Mouse (Mus musculus): Measurements from ENCODE around the gene Dnajc15.
"Not testable (repeated sequence)": the region's sequence is repeated elsewhere in the genome, so short reads cannot be mapped to it uniquely, and the experiment has no call there.

Gene Dnajc15

GRCm38 (mm10) chr14:77874304-77875241 is at the start of gene Dnajc15:
Gene Dnajc15, minus strand, starts transcription at chr14:77875125.
- no peak for DNase-seq (ENCODE audit: extremely low read depth, low read depth)

- no peak for DNase-seq (ENCODE audit: extremely low read depth, low read depth)
Observed at GRCm38 (mm10) chr14:77923076-77923865, 48.3 kb upstream of the Dnajc15 start.

DNA sequence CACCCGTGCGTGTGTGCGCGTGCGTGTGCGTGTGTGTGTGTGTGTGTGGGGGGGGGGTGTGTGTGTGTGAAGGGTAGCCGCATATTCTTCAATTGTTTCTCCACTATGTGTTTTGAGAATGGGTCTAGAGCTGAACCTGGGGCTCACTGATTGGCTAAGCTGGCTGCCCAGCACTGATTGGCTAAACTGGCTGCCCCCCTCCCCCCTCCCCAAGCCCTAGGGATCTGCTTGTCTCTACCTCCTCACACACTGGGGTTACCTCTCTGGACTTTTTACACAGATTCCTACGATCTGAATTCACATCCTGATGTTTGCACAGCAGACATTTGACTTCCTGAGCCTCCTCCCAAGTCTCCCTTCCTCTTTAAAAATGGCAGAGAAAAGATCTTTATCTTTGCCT is 46.7 kb upstream of the Dnajc15 start:
- DNase-seq (ENCODE audit: extremely low read depth, low read depth): no peak

GRCm38 (mm10) chr14:77915776-77916175 is 40.9 kb upstream of the Dnajc15 start:
- DNase-seq (ENCODE audit: extremely low read depth, low read depth): no peak

- no peak for DNase-seq (ENCODE audit: extremely low read depth, low read depth)
Observed at GRCm38 (mm10) chr14:77906586-77906985, 31.7 kb upstream of the Dnajc15 start.

DNA sequence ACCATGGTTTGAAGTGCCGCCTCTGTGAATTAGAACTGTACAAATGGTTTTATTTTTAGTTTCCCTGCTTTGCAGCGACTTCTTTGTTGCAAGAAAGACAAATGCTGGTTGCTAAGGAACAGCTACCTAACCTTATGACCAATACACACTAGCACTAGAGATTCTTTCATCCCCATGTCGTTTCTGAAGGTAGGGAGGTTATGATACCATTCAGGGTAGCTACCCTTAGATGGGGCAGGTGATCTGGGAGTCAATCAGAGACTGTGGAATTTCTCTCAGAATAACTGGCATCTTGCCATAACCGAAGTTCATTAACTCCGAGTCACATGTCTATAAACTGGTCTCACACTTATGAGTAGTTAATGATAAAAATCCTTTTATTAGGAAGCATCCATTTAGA is 30.5 kb upstream of the Dnajc15 start:
- DNase-seq (ENCODE audit: extremely low read depth, low read depth): no peak

DNA sequence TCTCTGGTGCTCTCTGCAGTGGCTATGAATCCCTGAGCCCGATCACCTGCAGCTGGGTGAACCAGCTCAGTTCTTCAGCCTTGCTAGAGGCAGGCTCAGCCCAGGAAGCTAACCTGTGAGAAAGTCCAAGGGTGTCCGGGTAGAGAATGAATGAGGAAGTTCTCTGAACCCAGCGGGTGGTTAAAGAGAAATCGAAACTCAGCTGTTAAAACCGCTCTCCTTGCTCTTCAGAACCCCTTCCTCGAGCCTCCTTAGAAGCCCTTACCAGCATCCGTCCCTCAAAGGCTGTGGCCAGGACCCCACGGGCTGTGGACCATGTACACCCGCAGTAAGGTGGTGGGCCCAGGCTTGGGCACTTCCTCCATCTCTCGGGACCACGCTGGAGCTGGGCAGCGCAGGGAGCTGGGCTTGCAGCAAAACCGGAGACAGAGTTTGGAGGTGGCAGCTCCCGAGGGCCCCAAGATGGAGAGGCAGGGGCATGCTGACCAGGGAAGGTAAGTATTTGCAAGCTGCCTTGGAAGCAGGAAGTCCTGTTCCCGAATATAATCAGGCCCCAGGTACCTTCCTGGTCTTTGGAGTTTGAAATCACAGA is 29.3 kb upstream of the Dnajc15 start, which contains the start of gene Epsti1:
Gene Epsti1 (plus strand): TSS at position 69 of the 592 bp plus-strand sequence.
- no peak for DNase-seq (ENCODE audit: extremely low read depth, low read depth)

GRCm38 (mm10) chr14:77902541-77902940 is 27.6 kb upstream of the Dnajc15 start:
- DNase-seq (ENCODE audit: extremely low read depth, low read depth): no peak

- no peak for DNase-seq (ENCODE audit: extremely low read depth, low read depth)
Observed at GRCm38 (mm10) chr14:77895951-77896350, 21.0 kb upstream of the Dnajc15 start.

DNA sequence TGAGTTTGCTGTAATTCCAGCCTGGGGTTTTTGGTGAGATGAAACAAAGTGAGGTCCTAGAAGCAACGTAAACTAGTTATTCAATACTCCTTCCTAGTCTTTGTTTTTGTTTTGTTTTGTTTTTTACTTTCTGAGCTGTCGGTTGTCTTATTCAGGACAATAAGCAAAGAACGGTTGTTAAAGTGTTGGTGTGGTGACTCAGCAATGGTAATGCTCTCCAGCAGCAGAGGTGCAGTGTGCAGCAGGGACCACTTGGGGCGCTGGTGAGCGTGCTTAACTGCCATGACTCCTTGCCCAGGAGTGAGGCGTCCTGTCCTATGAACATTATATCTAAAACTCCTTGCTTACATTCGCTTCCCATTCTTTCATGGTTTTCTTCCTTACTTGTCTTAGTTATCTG is 15.0 kb upstream of the Dnajc15 start:
- no peak for DNase-seq (ENCODE audit: extremely low read depth, low read depth)

- no peak for DNase-seq (ENCODE audit: extremely low read depth, low read depth)
Observed at GRCm38 (mm10) chr14:77886941-77887340, 12.0 kb upstream of the Dnajc15 start.

- DNase-seq (ENCODE audit: extremely low read depth, low read depth): no peak
Observed at GRCm38 (mm10) chr14:77886376-77886775, 11.5 kb upstream of the Dnajc15 start.

DNA sequence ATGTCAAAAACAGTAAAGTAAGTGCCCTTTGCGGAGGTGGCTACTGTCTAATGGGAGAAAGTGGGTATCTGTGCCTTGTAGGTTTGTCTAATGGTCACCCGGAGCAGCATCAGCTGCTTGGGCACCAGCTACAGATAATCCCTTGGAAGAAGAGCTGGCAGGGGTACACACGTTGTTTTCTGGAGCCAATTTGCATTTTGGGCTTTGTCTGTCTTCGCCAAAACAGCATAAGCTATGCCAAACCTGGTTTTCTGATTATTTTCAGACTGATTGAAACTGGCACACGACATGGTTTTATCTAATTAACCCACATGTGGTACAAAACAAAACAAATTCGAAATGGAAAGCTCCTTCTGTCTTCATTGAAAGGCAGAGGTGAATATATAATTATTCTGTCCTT is 7.7 kb upstream of the Dnajc15 start:
- DNase-seq (ENCODE audit: extremely low read depth, low read depth): no peak

- DNase-seq (ENCODE audit: extremely low read depth, low read depth): no peak
Observed at GRCm38 (mm10) chr14:77881998-77882397, 7.1 kb upstream of the Dnajc15 start.

DNA sequence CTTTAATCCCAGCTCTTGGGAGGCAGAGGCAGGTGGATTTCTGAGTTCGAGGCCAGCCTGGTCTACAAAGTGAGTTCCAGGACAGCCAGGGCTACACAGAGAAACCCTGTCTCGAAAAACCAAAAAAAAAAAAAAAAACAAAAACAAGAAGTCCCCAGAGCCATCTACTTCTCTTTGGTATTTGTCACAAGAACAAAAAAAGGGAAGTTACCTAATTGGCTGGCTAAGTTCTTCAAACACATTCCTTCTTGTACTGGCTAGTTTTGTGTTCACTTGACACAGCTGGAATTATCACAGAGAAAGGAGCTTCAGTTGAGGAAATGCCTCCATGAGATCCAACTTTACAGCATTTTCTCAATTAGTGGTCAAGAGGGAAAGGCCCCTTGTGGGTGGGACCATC is 3.0 kb upstream of the Dnajc15 start:
- not testable (repeated sequence) for DNase-seq (ENCODE audit: extremely low read depth, low read depth)

DNA sequence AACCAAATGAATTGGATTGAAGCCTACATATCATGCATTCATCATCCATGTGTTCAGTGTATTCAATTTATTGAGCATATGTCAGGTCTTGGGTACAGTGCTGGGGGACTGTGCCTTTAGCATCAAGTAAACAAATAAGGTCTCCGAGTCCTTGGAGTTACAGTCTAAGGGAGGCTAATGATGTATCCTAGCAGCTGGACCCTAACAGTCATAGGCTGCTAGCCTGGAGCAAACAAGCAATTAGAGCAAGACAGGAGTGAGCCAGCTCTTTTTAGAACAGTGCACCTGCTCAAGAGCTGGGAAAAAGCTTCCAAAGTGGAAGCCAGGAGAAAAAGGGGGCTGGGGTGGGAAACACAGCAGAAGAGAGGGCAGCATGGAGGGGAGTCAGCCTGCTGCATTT is 1.3 kb upstream of the Dnajc15 start:
- no peak for DNase-seq (ENCODE audit: extremely low read depth, low read depth)

- DNase-seq (ENCODE audit: extremely low read depth, low read depth): no peak
Observed at GRCm38 (mm10) chr14:77871380-77871975, 3.4 kb downstream of the Dnajc15 start.

- no peak for DNase-seq (ENCODE audit: extremely low read depth, low read depth)
Observed at GRCm38 (mm10) chr14:77870926-77871325, 4.0 kb downstream of the Dnajc15 start.

- DNase-seq (ENCODE audit: extremely low read depth, low read depth): no peak
Observed at GRCm38 (mm10) chr14:77867601-77868000, 7.3 kb downstream of the Dnajc15 start.

GRCm38 (mm10) chr14:77864510-77864909 is 10.4 kb downstream of the Dnajc15 start:
- DNase-seq (ENCODE audit: extremely low read depth, low read depth): no peak

DNA sequence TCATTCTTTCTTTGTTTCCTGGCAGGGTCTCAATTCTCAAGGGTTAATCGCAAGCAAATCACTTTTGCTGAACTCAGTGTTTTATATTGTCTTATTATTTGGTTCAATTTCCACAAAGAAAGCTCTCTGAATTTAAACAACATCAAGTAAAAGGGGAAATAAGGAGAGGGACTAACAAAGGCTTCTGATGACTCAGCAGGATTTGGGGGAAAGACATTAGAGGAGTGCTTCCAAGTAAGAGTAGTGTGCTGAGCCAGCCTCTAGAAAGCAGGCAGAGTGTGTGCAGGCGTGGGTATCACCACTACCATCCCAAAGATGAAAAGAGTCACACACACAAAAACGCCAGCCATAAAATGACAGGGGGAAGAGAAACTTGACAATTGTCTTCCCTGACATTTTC is 10.9 kb downstream of the Dnajc15 start:
- no peak for DNase-seq (ENCODE audit: extremely low read depth, low read depth)
